Mouse (Mus musculus) adrenal gland (tissue): ENCODE results near the gene Il6ra.

Source experiments
- intact Hi-C: fragments of 180-260 bp; cut with DNase I; formaldehyde crosslinking; loops from one replicate; pipeline ENCODE4 v1.15.1; 2025
- long read RNA-seq, 2 experiments: library from polyadenylated mRNA; unstranded; transcript quantifications; one replicate each; pipeline ENCODE4 v2.0.0; 2020; ENCODE audit warnings: borderline replicate concordance in 1 of 2; ENCODE audit not compliant: insufficient replicate concordance in 1 of 2

The Il6ra gene
- long read RNA-seq, experiment 1, full-length matches to known transcripts, result 1 of 2 reads
- long read RNA-seq, experiment 1, partial matches to known transcripts, result 0 of 2 reads
- long read RNA-seq, experiment 1, other reads (novel, unspliced or antisense), result 1 of 2 reads
- long read RNA-seq, experiment 2, full-length matches to known transcripts, result 2 of 5 reads
- long read RNA-seq, experiment 2, partial matches to known transcripts, result 0 of 5 reads
- long read RNA-seq, experiment 2, other reads (novel, unspliced or antisense), result 3 of 5 reads

DNA sequence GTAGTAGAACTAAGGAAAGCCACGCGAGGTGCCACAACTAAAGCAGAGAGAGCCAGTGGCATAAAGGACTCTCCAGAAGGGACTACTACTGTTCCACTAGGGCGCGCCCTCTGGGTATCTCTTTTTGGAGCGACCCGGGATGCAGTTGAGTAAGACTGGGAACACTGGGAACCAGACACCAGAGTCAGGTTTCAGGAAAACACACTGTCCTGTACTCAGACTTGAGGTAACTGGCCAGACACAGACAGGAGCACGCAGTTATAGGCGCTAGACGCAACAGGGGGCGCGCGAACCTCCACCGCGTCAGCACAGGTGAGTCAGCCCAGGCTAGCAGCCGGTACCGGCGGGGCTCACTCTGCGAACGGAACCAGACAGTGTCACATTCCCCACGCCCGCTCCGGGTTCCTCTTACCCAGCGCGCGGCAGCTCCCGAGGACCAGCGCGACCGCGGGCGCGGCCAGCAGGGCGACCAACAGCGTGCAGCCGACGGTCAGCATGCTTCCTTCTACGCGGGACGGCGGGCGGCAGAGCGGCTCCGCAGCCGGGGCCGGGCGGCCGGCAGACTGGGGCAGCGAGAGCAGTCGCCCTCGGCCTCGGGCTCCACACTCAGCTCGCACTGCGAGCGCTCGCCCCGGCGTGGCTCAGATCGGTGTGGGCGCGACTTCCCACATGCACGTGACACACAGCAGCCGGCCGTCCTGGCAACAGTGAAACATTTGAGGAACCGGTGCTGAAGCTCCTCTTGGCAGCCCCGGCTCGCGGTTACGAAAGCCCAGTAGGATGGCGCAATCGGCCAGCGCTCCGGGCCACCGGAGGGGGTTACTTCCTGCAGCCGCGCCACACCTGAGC is at the start of gene Il6ra:
Gene Il6ra, minus strand, starts transcription at position 654 of the 849 bp plus-strand sequence.
- intact Hi-C loops, result no loop called here

DNA sequence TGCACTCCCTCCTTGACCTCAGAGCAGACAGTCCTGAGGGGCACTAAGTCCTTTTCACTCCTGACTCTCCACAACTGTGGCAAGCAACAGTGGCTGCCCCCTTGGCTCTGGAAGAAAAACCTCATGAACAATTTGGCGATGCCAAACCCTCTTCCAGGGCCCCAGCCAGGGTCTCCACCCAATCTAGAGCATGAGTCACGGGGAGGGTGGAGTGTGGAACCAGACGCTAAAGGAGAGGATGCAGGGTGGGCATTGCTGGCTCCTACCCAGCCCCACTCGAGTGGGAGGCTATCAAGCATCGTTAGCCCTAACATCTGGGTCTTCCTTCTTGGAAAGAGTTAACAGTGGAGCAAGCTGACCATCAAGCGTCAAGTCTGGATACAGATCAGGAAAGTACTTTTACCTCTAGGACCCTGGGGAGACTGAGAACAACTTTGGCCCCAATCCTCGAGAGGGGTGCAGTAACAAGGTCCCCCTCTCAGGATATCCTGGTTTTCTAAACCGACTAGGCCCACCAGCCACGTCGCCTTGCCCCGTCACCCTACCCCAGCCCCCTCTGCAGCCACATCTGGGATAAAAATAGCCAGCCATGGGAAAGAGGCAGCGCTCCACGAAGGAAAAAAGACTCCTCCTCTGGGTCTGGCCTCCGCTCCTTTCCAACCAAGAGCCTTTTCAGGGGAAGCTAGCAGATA is 49.2 kb upstream of the Il6ra start:
- intact Hi-C loops, result no loop called here

DNA sequence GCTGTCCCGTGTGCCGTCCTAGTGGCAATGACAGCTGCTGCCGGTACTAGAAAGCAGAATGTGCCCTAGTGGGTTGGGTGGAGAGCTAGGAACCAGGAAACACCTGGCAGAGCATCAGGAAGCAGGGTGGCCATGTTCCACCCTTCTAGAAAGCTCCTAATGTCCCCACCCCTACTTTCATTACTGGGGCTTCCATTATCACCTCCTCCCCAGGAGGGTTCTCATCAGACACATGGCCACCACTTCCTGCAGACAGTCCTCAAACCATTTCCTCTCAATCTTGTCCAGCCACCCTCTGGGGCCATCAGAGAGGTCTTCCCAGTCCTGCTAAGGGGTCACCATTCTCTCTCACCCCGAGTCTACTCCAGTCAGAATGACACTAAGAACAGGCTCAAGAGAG is 48.4 kb upstream of the Il6ra start:
- intact Hi-C loops, result no loop called here

DNA sequence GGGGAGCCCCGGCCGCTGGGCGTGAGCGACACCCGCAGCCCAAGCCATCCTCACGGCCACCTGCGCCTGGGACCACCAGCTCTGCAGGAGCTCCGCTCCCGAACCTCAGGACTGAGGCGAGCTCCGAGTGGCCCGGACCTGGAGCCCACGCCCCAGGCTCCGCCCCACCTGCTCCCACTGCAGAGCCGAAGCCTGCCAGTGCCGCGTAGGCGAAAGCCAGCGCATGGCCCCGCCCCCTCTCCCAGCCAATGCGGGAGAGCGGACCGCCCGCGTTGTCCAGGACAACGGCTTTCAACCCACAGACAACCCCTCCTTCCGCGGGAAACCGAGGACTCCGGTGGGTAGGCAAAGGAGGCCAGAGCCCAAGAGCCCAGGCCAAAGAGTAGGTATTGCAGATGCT is 47.5 kb upstream of the Il6ra start:
- intact Hi-C loops, result no loop called here

DNA sequence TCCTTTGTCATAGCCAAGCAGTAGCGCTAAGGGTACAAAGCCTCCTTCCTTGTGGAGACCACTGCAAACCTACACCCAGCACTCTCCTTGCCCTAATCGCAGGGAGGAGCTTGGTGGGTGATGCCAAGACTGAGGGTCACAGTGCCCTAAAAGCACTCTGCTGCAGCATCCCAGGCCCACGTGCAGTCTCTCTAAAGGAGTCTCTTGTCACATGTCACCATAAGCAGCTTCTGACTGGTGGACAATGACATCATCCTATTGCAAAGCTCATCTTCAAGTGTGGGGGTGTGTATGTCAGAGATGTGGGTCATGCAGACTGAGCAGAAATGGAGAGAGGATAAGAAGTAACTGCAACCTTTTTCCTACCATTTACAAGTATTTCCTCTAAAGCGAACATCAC is 46.4 kb upstream of the Il6ra start:
- intact Hi-C loops, result no loop called here

DNA sequence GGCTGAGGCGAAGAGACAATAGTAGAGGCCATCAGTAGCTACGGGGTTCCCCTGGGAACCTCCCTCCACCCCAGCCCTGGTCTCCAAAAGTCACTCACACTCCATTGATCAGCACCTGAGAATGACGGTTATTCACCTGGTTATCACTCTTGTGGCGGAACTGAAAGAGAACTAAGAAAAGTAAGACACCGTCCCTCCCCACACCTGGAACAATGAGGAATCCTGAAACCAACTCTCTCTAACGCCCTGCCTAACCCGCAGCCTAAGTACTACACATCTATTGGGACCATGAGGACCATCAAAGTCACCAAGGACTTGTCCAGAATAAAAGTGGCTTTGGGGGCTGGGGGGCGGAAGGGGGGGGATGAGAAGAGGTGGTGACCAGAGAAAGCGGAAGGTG is 44.9 kb upstream of the Il6ra start:
- intact Hi-C loops, result no loop called here

DNA sequence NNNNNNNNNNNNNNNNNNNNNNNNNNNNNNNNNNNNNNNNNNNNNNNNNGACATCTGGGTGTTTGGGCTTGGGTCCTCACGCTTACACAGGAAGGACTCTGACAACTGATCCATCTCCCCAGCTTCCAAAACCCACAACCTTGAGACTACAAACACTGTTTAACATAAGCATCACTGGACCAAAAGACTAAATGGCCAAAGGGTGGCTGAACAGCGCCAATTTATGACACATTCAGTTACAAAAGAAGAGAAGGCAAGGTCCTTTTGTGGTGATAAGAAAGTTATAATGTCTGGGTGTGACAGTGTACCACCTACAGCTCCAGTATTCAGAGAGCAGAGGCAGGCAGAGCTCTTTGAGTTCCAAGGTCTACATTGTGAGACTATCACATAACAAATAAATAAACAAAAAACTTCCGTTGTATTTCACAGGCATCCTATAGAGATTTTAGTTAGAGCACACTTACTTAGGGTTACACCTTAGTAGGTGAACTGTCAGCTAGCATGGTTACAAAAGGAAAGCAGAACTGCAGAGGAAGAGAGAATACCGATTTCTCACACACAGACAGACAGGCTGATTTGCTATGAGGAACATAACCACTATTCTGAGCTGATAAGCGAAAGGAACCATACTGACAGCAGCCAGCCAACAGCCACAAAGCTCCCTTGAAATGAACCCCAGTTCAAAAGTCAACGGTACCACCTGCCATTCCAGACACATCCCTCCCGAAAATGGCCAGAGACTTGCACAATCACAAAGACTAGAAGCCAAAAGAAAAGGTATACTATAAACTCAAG is 43.4 kb upstream of the Il6ra start:
- intact Hi-C loops, result no loop called here

DNA sequence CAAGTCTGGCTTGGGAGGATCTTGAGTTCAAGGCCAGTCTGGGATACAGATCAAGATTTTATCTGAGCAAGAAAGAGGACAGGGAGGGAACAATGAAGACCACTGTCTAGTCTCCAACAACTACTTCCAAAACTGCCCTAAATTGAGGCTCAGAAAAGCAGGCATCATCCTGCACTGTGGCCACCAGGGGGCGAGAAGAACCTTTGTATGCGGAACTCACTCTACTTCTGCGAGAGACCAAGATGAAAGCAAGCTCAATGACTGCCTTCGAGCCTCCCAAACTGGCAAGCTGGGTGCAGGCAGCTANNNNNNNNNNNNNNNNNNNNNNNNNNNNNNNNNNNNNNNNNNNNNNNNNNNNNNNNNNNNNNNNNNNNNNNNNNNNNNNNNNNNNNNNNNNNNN is 40.4 kb upstream of the Il6ra start:
- intact Hi-C loops, result loop anchor here (5.0 kb wide), 2 partner anchors 109 to 124 kb away; no protein-coding TSS in a partner anchor

DNA sequence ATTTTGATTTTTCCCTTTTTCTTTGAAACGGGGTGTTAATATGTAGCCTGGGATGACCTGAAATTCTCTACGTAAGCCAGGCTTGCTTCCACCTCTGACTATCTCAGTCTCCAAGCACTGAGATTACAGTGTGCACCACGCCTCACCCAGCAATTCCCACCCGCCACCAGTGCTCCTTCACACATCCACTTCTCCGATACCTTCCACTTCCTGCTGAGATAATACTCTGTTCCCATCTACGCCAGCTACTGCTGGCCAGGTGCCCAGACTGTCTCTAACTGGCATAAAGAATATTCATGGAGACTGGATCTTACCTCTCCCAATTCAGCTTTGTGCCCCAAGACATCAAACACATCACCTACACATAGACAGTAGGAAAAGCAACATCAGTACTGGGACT is 35.7 kb upstream of the Il6ra start:
- intact Hi-C loops, result no loop called here

DNA sequence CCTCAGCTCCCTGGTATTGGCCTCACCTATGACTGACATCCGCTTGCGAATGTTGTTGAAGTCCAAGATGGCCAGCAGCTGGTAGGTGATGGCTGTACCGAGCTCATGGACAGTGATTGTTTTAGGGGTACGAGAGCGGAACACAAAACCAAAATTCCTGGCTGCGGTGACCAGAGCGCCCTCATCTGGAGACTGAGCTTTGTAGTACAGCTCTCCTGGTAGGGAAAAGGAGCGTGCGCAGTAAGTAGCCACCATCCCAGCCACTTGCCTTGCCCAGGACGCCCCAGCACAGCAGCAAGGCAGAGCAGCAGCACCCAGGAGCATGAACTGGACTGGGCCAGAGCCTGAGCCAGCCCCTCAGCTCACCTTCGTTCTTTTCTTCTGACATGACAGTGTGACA is 35.0 kb upstream of the Il6ra start:
- intact Hi-C loops, result no loop called here

DNA sequence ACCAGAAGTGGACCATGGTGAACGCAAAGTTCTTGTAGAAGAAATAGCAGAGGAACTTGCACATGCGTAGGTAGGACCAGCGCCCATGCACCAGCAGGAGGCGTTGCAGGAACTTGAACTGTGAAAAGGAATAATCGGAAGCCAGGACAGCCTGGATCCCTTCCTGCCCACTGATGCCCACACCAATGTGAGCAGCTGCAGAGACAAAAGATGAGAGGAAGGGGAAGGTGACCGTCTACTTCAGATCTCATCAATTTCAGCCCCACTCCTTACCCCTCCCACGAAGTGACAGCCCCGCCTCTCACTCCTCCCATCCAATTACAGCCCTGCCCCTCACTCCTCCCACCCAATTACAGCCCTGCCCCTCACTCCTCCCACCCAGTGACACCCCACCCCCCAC is 32.0 kb upstream of the Il6ra start:
- intact Hi-C loops, result no loop called here

DNA sequence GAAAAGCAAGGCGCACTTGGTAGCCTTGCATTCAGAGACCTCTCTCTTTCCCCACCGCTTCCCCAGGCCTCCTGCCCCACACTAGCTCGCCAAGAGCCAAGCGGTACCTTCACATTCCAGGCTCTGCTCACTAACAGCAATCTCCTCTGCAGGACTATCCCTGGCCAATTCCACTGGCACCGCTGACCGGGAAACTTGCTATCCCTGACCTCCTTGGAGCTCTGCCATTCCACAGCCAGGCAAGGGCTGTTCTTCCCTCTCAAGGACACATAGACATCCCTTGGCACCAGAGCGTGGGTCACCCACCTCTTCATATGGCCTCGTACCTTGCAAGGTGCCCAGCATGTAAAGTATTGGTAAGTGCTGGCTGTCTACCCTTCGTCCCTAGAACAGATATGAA is 29.9 kb upstream of the Il6ra start:
- intact Hi-C loops, result no loop called here

DNA sequence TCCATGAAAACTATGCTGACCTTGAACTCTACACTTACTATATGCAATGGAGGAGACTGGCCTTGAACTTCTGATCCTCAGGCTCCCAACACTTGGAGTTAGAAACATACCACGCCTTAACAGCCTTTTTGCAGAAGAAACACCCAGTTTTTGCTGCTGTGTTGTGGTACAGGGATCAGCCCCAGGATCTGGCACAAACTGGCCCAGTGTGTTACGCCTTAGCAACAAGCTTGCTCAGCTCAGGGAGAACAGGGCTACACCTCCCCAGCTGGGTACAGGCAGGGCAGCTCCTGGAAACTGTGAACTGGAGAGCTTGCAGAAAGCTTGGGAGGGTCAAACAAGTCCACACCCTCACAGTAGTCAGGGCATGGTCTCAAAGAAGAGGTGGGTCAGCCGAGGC is 23.5 kb upstream of the Il6ra start:
- intact Hi-C loops, result no loop called here

DNA sequence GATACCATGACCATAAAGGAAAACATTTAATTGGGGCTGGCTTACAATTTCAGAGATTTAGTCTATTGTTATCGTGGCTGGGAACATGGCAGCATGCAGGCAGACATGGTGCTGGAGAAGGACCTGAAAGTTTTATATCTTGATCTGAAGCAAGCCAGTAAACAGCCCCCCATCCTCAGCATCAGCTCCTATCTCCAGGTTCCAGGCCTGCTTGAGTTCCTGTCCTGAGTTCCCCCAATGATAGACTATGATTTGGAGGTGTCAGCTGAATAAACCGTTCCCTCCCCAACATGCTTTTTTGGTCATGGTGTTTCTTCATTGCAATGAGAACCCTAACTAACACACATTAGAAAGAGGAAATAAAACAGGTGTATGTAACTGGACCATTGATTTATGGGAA is 19.9 kb upstream of the Il6ra start:
- intact Hi-C loops, result no loop called here

DNA sequence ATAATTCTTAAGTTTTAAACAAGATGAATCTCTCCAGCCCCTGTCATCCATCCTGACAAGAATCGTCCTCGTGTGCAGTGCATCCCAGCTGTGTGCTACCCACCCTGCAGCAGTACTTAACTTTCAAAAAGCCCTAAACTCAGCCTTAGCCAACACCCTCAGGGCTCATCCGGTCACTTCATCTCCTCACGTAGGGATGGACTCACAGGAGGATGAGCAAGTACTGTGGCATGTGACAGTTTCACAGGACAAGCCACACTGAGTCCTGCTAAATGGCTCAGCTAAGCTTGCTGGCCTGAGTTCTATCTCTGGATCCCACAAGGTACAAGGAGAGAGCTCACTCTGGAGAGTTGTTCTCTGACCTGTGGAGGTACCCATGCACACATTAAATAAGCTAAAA is 16.0 kb upstream of the Il6ra start:
- intact Hi-C loops, result no loop called here

DNA sequence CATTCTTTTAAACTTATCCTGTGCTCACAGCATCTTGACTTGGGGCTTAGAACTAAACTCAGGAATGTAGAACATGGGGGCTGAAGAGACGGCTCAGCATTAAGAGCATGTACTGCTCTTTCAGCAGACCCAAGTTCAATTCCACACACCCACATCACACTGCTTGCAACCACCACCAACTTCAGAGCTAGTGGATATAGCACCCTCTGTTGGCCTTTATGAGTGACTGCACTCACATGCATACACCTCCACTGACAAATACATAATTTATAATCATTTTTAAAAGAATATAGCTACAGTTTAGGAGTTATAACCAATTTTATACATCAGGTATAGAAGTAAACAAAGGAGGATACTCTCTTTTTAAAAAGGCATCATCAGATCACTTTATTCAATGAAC is 13.4 kb upstream of the Il6ra start:
- intact Hi-C loops, result no loop called here

DNA sequence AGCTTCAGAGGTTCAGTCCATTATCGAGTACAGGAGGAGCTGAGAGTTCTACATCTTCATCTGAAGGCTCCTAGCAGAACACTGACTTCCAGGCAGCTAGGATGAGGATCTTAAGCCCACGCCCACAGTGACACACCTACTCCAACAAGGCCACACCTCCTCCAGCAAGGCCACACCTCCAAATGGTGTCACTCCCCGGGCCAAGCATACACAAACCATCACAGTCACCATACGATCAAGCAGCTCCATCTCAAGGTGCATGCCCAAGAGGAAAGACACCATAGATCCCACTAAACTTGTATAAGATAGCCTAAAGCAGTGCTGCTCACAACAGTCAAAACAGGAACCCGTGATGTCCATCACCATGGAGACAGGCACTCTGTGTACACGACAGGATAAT is 7.7 kb upstream of the Il6ra start:
- intact Hi-C loops, result no loop called here

DNA sequence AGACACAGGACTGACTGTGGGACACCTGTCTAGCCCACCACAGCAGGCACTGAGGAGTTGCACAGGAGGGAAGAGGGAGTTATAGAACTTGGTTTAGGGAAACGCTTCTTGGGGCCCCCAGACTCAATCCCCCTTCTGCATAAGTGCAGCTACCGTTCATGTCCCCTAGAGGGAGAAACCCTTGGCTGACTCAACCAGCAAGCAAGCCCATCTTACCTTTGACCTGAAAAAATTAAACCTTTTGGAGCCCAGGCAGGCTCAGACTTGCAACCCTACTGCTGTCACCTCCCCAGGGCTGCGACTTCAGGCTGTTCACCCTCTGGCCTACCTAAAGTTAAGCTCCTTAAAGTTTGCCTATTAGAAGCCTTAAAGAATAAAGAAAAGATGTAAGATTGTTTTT is 4.4 kb upstream of the Il6ra start:
- intact Hi-C loops, result no loop called here

DNA sequence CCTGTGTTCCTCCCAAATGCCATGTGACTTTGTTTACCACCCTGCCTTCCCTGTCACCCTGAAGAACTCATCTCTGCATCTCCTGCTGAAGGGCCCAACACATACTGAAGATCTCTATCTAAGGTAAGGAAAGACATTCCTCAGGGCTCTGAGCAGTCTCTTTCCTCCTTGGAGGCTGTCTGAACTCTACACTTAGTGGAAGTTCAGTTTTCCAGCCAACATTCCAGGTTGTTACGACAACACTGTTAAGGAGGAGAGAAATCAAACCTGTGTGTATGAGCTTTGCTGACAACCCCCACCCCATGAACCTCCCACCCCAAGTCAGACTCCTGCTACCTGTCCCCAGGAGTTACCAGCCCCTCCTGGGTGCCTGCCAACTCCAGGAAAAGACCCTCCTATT is 3.6 kb upstream of the Il6ra start:
- intact Hi-C loops, result no loop called here

DNA sequence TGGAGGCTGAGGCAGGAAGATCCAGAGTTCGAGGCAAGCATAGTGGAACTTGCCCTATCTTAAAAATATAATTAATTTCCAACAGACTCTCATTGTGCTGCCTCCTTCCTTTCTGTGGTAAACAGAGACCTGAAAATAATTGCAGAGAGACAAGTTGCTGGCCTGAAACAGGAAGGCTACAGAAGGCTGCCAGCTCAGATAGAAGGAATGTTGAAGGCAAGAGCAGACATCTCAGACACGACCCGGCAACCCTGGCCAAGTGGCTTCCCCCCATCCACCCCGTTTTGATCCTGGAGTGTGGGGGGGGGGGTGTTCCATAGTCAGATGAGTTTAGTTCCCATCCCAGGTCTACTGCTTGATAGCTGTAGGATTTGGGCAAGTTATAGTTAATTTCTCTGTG is 1.7 kb upstream of the Il6ra start:
- intact Hi-C loops, result no loop called here

DNA sequence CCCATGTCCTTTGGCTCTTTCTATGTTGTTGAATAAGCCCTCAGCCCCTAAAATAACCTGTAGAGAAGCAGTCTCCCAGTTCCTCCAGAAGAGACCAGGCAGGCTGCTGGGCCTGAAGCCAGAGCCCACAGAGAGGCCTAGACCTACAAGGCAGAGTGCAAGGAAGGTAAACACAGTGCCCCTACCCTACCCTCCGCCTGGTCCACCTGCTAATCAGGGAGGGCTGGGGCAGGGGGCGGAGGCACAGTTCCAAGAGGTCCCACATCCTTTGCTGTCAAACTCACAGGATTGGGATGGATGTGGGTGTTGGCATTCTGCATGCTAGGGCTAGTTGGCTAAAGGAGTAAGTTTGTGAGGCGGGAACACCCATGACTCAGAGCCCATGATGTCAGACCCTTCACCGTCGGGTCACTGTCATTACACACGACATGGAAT is 871 bp downstream of the Il6ra start:
- intact Hi-C loops, result no loop called here

DNA sequence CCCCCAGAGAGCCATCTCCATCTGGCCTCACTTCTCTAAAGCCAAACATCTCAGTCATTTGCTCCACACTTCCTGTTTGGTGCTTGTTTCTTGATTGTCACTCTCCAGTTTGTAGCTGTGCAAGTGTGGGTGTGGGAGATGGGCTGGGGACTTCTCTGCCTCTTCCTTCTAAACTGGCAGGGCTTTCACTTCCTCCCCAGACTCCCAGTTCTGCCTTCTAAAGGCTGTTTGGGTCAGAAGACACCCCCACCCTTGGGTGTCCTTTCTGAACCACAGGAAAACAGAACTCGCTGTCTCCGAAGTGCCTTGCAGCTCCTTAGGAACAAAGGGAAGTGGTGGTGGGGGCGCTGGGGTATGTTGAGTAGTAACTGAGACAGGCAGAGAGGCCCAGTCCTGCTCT is 1.8 kb downstream of the Il6ra start:
- intact Hi-C loops, result no loop called here
